Mouse (Mus musculus) left cerebral cortex, postnatal 36 days (tissue): Measurements from ENCODE around the gene Fli1. TPM values are rescaled to one million over a fixed set of nuclear protein-coding genes. Genes with fewer than 3 reads are reported as not detected.

Experiments used
- DNase-seq, 2 experiments: peaks; one replicate each; pipeline ENCODE4 v3.0.0; 2021 to 2022; ENCODE audit warnings: low spot score in 2 of 2, mixed read lengths in 1 of 2
- intact Hi-C: fragments of 180-260 bp; cut with DNase I; formaldehyde crosslinking; loops from one replicate; pipeline ENCODE4 v1.15.1; 2025
- total RNA-seq, 2 experiments: library from RNA; stranded (reverse); gene quantifications; 2 replicates each; pipeline ENCODE4 v1.2.3; 2021

Fli1 gene
- total RNA-seq, 2 experiments from 2014 or later, result 5.5 to 7.3 TPM

DNA sequence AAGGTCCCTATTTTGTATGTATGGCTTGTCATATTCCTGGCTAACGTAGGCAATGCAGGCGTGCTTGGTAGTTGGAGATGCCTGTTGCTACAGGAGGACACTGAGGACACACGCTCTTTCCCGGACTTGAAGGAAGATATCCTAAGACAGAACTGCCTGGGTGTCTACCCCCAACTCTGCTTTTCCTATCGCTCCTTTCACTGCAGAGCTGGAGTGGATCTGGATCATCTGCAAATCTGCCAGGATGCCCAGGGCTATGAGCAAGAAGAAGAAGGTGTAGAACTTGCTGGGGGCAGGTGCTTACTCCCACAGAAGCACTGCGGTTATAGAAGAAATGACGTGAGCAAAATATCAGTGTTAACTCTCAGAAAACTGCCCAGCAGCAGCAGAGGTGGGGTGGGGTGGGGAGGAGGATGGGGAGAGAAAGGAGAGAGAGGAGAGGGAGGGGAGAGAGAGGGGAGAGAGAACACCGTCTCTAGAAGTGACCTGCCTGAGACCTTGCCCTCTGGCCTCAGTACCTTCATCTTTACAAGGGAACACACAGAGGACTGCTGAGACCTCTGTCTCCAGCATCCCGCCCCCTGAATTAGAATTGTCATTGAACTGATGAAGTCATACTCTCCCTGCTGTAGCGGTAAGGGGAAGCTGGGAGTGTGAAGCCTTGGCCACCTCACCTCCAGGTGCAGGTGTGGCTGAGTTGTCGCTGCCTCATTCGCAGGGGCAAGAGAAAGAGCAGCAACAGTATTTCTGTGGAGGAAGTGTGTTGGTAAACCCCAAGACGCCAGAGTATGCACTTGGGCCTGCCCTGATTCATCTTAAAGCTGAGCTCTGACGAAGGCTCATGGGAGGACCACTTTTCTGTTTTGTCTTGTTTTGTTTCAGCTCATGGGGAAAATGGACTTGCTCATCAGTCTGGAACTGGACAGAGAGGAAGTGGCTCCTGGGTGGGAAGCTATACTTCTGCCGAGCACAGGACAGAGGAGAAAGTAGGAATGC lies 35.5 kb downstream of the Fli1 start:
- intact Hi-C loops, result no loop called here
- DNase-seq, result no peak

DNA sequence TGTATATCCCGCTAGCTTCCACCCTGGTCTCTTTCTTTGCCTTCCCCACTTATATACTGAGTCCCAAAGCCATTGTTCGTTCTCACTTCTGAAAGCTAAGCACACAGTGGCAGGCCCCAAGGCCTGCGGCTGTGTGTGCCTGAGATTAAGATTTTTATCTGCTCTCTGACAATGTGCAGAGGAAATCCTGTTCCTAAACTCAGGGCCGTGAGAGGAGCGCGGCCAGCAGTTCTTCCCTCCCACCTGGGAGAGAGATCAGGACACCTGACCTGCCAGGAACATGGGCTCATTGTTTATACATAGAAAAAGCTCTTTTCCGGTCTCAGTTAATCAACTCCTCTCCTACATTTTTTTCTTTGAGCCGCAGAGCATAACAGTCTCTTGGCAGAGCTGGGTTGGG lies 36.5 kb downstream of the Fli1 start:
- DNase-seq, result no peak
- intact Hi-C loops, result no loop called here

DNA sequence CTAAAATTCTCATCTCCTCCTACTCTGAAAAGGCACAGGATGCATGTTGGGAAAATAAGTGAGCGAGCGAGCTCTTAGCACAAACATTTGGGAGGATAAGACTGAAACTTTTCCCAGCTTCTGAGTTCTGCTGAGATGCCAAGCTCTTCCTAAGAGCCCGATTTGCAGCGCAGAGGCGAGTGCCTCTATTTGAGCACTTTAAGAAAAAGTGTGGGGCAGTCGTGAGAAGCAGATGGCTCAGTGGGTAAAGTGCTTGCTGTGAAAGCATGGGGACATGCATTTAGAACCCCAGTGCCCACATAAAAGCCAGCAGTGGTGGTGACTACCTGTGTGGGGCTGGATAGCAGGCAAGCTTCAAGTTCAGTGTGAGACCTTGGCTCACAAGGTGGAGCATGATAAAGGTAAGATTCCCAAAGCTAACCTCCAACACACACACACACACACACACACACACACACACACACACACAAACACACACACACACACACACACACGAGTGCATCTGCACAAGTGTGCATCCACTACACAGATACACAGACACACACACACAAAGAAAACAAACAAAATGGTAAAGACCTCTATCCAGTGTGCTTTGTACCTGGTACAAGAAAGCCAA lies 37.1 kb downstream of the Fli1 start:
- intact Hi-C loops, result no loop called here
- DNase-seq, result peak; percentile 13 to 44

DNA sequence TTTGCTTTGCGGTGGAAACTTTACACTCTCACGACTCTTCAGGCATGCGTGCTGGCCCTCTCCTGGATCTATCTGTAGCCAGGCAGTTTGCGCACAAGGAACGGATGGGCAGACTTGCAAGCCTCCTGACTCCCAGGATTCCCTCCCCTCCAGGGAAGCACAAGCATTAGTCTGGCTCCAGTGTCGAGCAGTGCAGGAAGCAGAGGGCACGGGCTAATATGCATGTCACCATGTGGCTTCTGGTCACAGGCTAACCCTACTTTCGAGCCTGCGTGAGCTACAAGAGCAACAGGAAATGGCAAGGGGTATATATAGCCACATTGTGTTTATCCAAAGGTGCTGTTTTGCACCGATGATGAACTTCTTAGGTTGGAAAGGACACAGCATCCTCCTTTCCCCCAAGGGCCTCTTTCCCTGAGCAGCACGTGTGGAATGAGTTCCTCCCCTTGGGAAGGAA lies 38.6 kb downstream of the Fli1 start:
- DNase-seq, result no peak
- intact Hi-C loops, result no loop called here

DNA sequence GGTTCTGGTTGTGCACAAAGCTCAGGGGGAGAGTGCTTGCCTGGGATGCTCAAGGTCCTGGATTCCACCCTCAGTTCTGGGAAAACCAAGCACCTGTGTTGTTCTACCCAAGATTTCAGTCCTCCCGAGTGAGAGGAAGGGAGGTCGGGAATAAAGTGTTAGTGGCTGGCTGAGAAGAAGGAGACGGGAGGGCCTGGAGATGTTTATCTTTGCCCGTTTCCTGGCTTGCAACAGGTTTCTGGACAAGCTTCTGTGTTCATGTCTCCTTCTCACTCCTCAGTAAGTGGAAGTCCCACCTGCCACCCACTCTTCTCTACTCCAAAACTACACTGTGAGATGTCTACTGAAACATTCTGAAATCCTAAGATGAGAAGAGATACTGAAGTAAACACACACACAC lies 39.2 kb downstream of the Fli1 start:
- intact Hi-C loops, result no loop called here
- DNase-seq, result no peak

DNA sequence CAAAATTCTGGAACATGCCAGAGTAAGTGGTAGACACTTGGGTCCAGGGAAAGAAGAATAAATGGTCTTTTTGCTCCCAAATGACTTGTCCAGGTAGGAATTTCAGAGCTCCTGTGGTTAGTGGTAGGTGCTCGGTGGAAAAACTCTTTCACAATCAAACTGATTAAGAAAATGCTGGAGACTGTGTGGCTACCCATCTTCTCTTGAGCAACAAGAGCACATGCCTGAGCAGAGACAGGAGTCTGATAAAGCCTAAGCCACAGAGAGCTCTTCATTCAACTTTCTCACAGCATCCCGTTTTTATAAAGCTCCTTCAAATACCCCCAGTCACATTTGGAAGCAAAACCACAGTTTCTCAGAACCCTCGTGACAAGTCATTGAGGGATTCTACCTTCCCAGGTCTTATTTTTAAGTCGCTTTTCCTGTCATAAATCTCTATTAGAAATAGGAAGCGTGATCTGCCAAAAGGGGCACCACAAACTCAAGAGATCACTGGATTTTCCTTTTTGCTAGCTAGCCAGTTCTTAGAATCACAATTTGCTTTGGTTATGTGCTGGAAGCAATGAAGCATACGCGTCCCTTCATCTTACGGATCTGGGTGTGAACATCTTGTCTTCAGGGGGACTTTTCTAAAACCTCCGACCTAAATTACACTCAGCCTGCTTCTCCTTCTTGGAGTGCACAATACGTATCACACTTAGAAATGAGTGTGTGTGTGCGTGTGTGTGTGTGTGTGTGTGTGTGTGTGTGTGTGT lies 40.2 kb downstream of the Fli1 start:
- DNase-seq, result no peak

DNA sequence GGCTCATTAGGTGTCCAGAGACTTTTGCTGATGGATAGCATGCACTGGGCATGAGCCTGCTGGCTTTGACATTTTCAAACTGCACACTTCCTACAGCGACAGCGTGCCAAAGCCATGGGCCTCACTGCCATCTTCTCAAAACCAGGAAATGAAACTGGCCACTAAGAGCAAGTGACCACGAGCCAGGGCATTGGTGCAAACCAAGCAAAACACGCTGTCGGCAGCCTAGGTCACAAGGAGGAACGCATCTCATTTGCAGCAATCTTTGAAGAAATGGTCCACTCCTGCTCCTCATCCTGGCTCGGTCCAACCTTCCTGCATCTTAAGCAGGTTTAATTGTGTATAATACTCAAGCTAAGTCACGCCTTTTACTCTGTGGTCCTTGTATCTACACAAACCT lies 41.8 kb downstream of the Fli1 start:
- intact Hi-C loops, result no loop called here
- no peak for DNase-seq

More for the DNA sequence above, 40.2 kb downstream of the Fli1 start:
- intact Hi-C loops, result no loop called here

DNA sequence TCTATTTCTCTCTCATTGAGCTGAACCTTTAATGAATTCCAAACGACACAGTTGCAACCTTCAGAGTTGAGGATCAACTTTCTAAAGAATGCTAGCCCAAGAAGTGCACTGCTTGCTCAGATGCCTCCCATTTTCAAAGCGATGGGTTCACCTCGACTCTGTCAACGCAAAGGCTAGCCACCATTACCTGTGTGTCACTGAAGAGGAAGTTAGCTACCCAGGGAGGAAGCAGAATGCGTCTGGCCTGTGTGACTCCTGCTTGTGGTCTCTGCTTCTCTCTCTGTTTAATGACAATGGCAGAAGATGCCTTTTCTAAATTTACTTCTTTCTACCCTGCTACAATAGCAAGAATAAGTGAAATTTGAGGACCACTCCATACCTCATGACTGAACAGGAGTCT lies 42.6 kb downstream of the Fli1 start:
- intact Hi-C loops, result no loop called here
- no peak for DNase-seq

DNA sequence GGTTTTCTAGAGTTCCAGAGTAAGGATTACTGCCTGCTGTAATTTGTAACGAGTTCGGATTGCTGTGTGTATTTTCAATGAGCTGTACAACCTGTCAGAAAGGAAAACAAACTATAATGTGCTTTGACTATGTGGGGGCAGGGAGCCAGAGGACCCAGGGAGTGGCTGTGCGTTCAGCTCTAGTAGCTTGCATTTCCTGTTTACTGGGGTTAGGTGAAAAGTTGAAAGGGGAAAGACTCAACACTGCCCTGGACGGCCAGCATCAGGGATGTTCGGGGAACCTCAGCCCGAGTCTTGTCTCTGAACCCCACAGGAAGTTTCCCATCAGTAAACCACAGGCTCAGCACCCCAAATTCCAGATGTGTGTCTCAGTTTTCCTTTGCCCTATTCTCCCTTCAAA lies 43.2 kb downstream of the Fli1 start:
- intact Hi-C loops, result no loop called here
- DNase-seq, result no peak

DNA sequence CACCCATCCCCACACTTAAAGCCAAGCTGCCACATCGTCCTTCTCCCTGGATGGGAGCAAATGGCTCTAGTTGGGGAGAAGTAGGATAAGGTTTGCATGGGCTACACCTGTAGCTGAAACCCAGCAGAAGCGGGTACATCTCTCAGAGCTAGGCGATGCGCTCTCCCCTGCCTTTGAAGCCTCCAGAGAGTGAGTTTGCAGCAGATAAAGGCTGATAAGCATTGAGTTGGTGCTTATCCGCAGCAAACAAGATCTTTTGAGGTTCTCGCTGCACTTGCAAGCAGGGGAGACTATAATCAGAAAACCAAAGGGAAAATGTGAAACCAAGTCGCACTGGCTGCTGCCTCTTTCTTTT lies 47.0 kb downstream of the Fli1 start:
- no peak for DNase-seq
- intact Hi-C loops, result no loop called here

DNA sequence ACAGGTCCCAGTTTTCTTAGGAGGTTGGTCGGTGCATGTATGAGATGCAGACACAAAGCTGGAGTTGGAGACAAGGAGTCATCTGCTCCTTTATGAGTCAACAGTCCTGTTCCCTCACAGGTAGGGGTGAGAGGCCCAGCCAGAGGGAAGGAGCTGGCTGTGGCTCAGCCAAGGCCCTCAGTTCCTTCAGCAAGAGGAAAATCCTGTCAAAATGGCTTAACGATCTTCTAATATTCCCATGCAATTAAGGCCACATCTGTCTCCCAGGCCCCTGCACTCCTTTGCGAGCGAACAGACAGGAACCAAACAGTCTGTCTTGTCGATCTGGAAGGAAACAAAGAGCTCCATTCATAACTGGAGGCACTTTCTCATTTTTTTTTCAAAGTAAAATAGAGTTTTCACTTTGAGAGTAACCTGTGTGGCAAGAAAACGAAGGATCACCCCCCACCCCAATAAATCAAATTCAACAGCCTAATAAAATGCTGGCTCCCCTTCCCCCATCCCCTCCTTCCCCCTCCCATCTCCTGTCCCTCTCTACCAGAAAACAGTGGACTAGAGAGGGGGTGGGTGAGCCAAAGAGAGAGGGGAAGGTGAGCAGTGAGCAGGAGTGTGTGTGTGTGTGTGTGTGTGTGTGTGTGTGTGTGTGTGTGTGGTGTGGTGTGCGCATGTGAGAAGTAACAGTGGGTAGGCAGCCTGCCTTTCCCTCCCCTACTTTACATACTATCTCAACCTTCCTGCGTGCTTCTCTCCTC lies 47.6 kb downstream of the Fli1 start:
- intact Hi-C loops, result no loop called here
- DNase-seq, result no peak

DNA sequence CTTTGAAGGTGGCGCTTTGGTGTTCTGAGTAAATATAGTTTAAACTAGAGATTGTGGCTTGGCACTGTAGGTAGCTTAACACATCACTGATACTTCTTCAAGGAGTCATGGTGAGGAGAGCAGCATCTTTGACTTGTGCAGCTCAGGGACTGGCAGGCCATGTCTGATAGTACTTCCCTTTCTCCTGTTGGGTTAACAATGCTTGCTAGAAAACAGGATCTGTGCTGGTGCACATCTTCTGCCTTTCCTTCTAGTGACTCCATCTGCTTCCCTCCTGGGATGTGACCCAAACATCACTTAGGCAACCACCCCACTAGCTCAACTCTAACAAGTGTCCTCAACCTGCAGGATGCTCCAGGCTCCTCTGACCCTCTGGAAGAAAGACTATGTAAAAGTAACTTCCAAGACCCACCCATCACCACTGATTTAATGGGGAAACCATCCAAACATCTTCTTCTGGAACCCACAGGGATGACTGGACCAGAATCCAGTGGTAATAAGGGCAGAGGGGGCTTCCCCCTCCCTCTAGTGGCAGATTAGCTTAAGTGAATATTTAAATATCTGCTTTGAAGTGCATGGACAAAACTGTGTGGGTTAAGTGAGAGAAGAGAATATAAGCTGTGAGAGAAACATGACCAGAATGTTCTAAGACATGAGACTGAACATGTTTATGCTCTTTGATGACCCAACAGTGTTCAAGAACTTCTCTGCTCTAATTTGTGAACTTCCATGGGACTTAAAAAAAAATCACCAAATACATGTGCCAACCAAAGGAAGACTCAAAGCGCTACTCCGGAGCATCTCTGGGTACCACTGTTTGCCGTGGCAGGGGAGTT lies 48.9 kb downstream of the Fli1 start:
- intact Hi-C loops, result no loop called here
- DNase-seq, result no peak

DNA sequence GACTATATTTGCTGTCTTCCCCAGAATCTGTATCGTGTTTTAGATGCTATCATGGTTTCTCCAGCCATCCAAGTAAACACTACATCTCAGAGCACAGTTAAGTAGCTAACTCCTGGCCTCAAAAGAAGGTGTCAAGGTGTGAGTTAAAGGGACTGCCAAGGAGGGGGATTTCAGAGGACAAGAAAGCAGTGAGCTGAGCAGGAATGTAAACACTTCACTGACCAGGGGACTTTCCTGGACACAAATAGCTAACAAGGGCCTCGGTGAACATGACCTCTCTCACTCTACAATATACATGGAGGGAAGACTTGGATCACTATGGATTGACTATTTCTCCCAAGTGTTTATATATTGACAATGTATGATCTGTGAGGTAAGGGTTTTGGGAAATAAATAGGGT lies 49.9 kb downstream of the Fli1 start:
- intact Hi-C loops, result no loop called here
- no peak for DNase-seq

DNA sequence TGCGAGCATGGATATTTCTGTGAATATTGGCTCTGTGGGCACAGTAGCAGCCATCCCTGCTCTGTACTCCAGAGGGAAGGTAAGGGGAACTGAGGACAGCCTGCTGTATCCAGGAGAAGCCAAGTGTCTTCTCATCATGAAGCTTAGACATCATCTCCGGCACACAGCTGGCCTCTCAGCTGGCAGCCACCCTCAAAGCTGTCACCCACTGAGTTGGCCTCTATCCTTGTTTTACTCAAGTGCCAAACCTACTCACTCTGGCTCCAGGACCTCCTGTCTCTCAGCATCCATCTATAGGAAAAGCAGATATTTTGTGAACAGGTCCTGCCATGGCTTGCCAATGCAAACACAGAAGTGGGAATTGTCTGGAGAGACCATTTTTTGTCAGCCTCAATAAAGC lies 51.2 kb downstream of the Fli1 start:
- no peak for DNase-seq
- intact Hi-C loops, result no loop called here

DNA sequence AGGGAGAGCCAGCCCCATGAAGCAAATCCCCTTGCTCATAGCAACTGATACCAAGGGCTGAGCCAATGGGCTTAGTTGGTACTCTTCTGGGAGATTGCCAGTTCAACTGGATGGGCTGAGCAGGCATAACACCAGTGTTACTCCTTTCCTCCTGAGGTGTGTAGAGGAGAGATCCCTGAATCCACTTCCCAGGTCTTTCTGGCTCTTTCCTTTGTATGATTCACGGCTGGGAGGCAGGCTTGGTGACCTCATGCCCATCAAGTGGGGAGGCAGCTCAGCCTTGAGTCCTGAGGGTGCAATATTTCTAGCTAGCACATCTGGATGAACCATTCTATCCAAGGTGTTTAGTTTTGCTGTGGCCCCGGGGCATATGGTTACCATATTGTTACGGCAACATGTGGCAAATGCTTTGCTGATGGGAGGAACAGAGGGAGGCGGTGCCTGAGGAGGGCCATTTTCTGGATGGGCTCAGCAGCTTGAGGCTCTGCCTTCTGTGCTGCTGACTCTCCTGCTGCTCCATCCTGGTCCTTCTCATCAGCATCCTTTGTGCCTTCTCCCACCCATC lies 52.8 kb downstream of the Fli1 start:
- intact Hi-C loops, result no loop called here
- DNase-seq, result no peak

DNA sequence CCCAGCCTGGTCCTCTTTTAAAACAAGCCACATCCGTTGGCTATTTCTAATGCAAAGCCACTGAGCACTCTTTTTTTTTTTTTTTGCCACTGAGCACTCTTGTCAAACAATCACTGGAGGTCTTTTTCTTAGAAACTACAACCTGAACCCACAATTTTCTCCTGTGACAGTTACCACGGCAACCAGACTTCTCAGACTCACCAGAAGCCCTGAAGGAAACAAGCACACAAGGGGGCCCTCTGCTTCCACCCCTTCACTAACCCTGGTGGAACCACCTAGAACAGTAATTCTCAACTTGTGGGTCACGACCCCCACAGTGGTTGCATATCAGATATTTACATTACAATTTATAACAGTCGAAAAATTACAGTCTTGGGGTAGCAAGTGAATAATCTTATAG lies 53.3 kb downstream of the Fli1 start:
- intact Hi-C loops, result no loop called here
- DNase-seq, result no peak

DNA sequence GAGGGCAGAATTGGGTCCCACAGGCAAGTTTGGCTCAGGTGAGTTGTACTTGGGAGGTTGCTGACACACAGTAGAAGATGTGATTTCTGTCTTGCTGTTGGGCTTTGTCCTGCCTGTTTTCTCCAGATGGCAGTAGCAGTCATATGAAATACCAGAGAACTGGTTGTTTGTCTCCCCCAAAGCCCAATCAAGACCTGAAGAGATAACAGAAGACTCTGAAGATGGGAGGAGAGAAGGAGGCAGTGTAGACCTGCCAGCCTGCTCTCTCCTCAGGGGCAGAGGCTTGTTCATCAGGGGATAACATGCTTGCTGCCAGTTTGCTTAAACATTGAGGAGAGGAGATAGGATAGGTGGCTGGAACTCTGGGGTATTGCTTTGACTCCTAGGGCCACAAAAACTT lies 54.0 kb downstream of the Fli1 start:
- DNase-seq, result no peak
- intact Hi-C loops, result no loop called here

DNA sequence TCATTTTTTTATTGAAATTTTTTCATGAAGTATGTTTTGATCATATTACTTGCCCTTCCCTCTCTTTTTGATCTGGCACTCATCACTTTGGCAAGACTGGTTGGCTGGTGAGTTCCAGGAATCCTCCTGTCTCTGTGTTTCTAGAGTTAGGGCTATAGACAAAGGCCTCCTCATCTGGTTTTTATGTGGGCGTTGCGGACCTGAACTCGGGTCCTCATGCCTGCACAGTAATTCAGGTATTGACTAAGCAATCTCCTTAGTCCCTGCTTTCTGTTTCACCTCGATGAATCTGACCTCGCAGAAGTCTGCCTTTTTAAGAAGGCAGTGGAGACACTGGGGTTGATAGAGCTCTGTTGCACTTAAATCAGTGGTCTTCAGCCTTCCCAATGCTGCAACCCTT lies 54.8 kb downstream of the Fli1 start:
- intact Hi-C loops, result no loop called here
- no peak for DNase-seq

DNA sequence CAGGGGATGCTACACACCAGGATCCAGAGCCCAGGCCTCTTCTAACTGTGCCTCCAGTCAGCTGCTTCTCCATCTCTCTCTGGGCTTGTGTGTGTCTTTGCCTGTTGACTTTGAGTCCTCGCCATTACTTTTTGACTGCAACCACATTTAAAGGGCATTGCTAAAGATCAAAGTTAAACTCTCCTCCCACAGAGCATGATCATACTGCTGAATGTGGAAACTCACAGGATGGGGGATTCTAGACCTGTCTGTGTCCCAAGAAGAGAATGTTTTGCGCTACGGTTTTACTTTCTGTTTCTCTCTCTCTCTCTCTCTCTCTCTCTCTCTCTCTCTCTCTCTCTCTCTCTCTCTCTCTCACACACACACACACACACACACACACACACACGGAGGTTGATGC lies 55.3 kb downstream of the Fli1 start:
- intact Hi-C loops, result no loop called here
- no peak for DNase-seq
